Mouse (Mus musculus) CH12.LX (cell line): ENCODE data around the gene Larp1. TPM values are rescaled to one million over a fixed set of nuclear protein-coding genes. Genes with fewer than 3 reads are reported as not detected.
A peak's percentile ranks its signal among the peaks of the same experiment; 100 is the strongest.

Source experiments
- DNase-seq: peaks from one replicate; pipeline ENCODE4 v3.0.0-alpha.2; 2013; ENCODE audit errors: extremely low read depth
- H3K27ac ChIP-seq: 2 replicates; pipeline ENCODE4 v1.5.1; 2012; ENCODE audit warnings: low read depth, mild to moderate bottlenecking, control low read depth, moderate library complexity; ENCODE audit not compliant: insufficient read depth
- H3K27me3 ChIP-seq: replicated peaks from 2 replicates; pipeline ENCODE3; 2012; ENCODE audit warnings: inconsistent platforms
- H3K36me3 ChIP-seq, 2 experiments: replicated peaks in 1 of 2; 2 replicates each; pipeline versions ENCODE3 to v1.6.1; 2012; ENCODE audit warnings: inconsistent platforms in 1 of 2, low read length in 1 of 2, mild to moderate bottlenecking in 1 of 2, mixed read lengths in 1 of 2, moderate library complexity in 1 of 2; ENCODE audit not compliant: control insufficient read depth in 1 of 2, insufficient read depth in 1 of 2
- H3K4me1 ChIP-seq, 2 experiments: 2 replicates each; pipeline ENCODE4 v1.6.1; 2012; ENCODE audit warnings: inconsistent platforms in 1 of 2, moderate library complexity in 1 of 2; ENCODE audit not compliant: insufficient read depth in 2 of 2, control insufficient read depth in 1 of 2
- H3K4me2 ChIP-seq: 2 replicates; pipeline ENCODE4 v1.6.1; 2012; ENCODE audit warnings: low read depth, mild to moderate bottlenecking, control low read depth; ENCODE audit not compliant: poor library complexity, insufficient read depth, severe bottlenecking
- H3K4me3 ChIP-seq, 3 experiments: fragments of 150-350 bp in 1 of 3; sonication (generic) in 1 of 3; replicated peaks in 1 of 3; 2 replicates each; pipeline versions ENCODE3 to v1.5.1; 2011 to 2012; ENCODE audit warnings: low read depth in 2 of 3, low read length in 2 of 3, mild to moderate bottlenecking in 2 of 3, moderate library complexity in 2 of 3, control low read depth in 1 of 3, improper control_type of control experiment in 1 of 3, inconsistent platforms in 1 of 3, mixed read lengths in 1 of 3; ENCODE audit not compliant: poor library complexity in 1 of 3
- H3K79me2 ChIP-seq: replicated peaks from 2 replicates; pipeline ENCODE4 v1.6.1; 2012; ENCODE audit warnings: mild to moderate bottlenecking, moderate library complexity; ENCODE audit not compliant: control insufficient read depth, poor library complexity, insufficient read depth, severe bottlenecking; ENCODE audit errors: extremely low read depth
- H3K9ac ChIP-seq: 2 replicates; pipeline ENCODE4 v1.6.1; 2012; ENCODE audit warnings: low read depth, mild to moderate bottlenecking, control low read depth, moderate library complexity; ENCODE audit not compliant: insufficient read depth
- H3K9me3 ChIP-seq: replicated peaks from 2 replicates; pipeline ENCODE3; 2012; ENCODE audit warnings: low read length, inconsistent platforms, mixed read lengths
- BHLHE40 ChIP-seq: IDR thresholded peaks from 2 replicates; pipeline ENCODE4 v1.6.1; 2011; ENCODE audit warnings: mild to moderate bottlenecking, low read depth, low read length, improper control_type of control experiment
- CHD1 ChIP-seq: IDR thresholded peaks from 2 replicates; pipeline ENCODE4 v1.6.1; 2012; ENCODE audit warnings: low read depth, low read length, improper control_type of control experiment, inconsistent platforms
- EP300 ChIP-seq: IDR thresholded peaks from 2 replicates; pipeline ENCODE4 v1.6.1; 2011; ENCODE audit warnings: low read length, improper control_type of control experiment
- ETS1 ChIP-seq: conservative IDR thresholded peaks from 2 replicates; pipeline ENCODE4 v1.6.1; 2012; ENCODE audit warnings: low read depth, mild to moderate bottlenecking, inconsistent platforms, low read length, improper control_type of control experiment, moderate library complexity
- HCFC1 ChIP-seq: IDR thresholded peaks from 2 replicates; pipeline ENCODE4 v1.6.1; 2012; ENCODE audit warnings: low read depth, mild to moderate bottlenecking, inconsistent platforms, low read length, improper control_type of control experiment
- IRF4 ChIP-seq: IDR thresholded peaks from 2 replicates; pipeline ENCODE4 v1.6.1; 2014; ENCODE audit warnings: low read depth, mild to moderate bottlenecking, inconsistent platforms, low read length, improper control_type of control experiment
- JUN ChIP-seq: IDR thresholded peaks from 2 replicates; pipeline ENCODE4 v1.6.1; 2011; ENCODE audit warnings: low read depth, mild to moderate bottlenecking, low read length, improper control_type of control experiment, moderate library complexity; ENCODE audit not compliant: insufficient read depth
- MAFK ChIP-seq: IDR thresholded peaks from 2 replicates; pipeline ENCODE4 v1.6.1; 2011; ENCODE audit warnings: low read length, improper control_type of control experiment; ENCODE audit not compliant: insufficient replicate concordance
- MAX ChIP-seq: IDR thresholded peaks from 2 replicates; pipeline ENCODE4 v1.6.1; 2011; ENCODE audit warnings: low read length, improper control_type of control experiment
- MYC ChIP-seq: IDR thresholded peaks from 2 replicates; pipeline ENCODE4 v1.6.1; 2011; ENCODE audit warnings: low read depth, mild to moderate bottlenecking, improper control_type of control experiment, low read length
- POLR2A ChIP-seq: IDR thresholded peaks from 2 replicates; pipeline ENCODE4 v1.6.1; 2011; ENCODE audit warnings: low read depth, mild to moderate bottlenecking, improper control_type of control experiment, low read length
- RAD21 ChIP-seq: IDR thresholded peaks from 2 replicates; pipeline ENCODE4 v1.6.1; 2011; ENCODE audit warnings: low read depth, mild to moderate bottlenecking, low read length, improper control_type of control experiment, moderate library complexity
- RCOR1 ChIP-seq: conservative IDR thresholded peaks from 2 replicates; pipeline ENCODE4 v1.6.1; 2012; ENCODE audit warnings: low read depth, mild to moderate bottlenecking, inconsistent platforms, low read length, improper control_type of control experiment
- SMC3 ChIP-seq: IDR thresholded peaks from 2 replicates; pipeline ENCODE4 v1.6.1; 2011; ENCODE audit warnings: low read depth, low read length, improper control_type of control experiment
- TCF12 ChIP-seq: IDR thresholded peaks from 2 replicates; pipeline ENCODE4 v1.6.1; 2014; ENCODE audit warnings: low read depth, mild to moderate bottlenecking, inconsistent platforms, low read length, improper control_type of control experiment
- UBTF ChIP-seq: IDR thresholded peaks from 2 replicates; pipeline ENCODE4 v1.6.1; 2012; ENCODE audit warnings: low read depth, mild to moderate bottlenecking, inconsistent platforms, low read length, improper control_type of control experiment, moderate library complexity
- USF1 ChIP-seq: IDR thresholded peaks from 2 replicates; pipeline ENCODE4 v1.6.1; 2014; ENCODE audit warnings: low read depth, mild to moderate bottlenecking, inconsistent platforms, low read length, improper control_type of control experiment
- ZNF384 ChIP-seq: IDR thresholded peaks from 2 replicates; pipeline ENCODE4 v1.6.1; 2012; ENCODE audit warnings: low read depth, low read length, improper control_type of control experiment, inconsistent platforms
- dilution Hi-C: fragments of 300-500 bp; cut with MboI; formaldehyde crosslinking; loops from 2 replicates; pipeline ENCODE4 v1.14.3; 2020; ENCODE audit warnings: low sequenced_read_pairs; ENCODE audit not compliant: extremely low pct_unique_long_range_greater_than_20kb, extremely low pct_ligation_motif_present
- in situ Hi-C: fragments of 300-500 bp; cut with MboI; formaldehyde crosslinking; loops from 3 replicates; pipeline ENCODE4 v1.14.3; 2019; ENCODE audit warnings: low sequenced_read_pairs, low pct_ligation_motif_present, low pct_unique_long_range_greater_than_20kb, mixed read lengths
- polyA plus RNA-seq: library from polyadenylated mRNA; unstranded; fragments of >175 nt; gene quantifications from 2 replicates; pipeline ENCODE4 v1.2.1, GENCODE M21; 2012; ENCODE audit warnings: low read depth; ENCODE audit not compliant: insufficient read length
- total RNA-seq, 2 experiments: library from RNA; depleted of rRNA; stranded (reverse); fragments of 300-350 nt in 1 of 2; fragments of >200 nt in 1 of 2; gene quantifications; 2 replicates each; pipeline ENCODE4 v1.2.3; 2012 to 2014

Gene Larp1
- total and polyA plus RNA-seq, 3 experiments, result 38.2 to 284 (median 94.1) TPM

DNA sequence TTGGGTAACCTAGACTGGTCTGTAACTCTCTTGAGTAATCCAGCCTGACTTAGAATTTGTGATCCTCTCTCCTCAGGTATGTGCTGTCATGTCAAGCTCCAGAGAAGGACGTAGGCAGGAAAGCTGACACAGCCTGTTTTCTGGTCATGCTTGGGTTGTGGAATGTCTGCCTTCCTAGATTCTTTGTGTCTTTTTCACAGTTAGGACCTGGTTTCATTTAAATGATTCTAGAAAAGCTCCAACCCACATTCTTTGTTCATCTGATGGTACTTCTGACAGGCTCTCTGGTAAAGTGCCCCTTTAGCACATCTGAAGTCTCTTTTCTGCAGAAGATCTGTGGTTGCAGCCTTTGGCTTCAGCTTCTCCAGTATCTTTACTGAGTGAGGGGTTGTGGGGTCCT, 15.4 kb downstream of the Larp1 start:
- peaks cover 2 to 60% of the 10 kb centered on the region in 2 experiments for H3K36me3 ChIP-seq
- H3K4me2 ChIP-seq, result no peak overlapping the region; the same call in 1 of the 2 replicates
- peaks cover 33 to 90% of the 10 kb centered on the region in 2 experiments for H3K4me1 ChIP-seq
- H3K79me2 ChIP-seq, result peaks cover 100% of the 10 kb centered on the region
- no peak; the same call in 1 of the 2 replicates for TF ChIP-seq POLR2A
- 0 out of 2 replicates have a peak, but pooled peaks have one; percentile 8 for TF ChIP-seq MAFK
- H3K27me3 ChIP-seq, result no peaks in the 10 kb centered on the region
- H3K4me3 ChIP-seq, result no peak overlapping the region
- dilution Hi-C loops (no loop called here), in situ Hi-C loops (no loop called here)
- H3K9ac ChIP-seq, result no peak overlapping the region; the same call in 1 of the 2 replicates
- no peak overlapping the region for H3K27ac ChIP-seq
- H3K9me3 ChIP-seq, result no peaks in the 10 kb centered on the region
- no peak for DNase-seq

DNA sequence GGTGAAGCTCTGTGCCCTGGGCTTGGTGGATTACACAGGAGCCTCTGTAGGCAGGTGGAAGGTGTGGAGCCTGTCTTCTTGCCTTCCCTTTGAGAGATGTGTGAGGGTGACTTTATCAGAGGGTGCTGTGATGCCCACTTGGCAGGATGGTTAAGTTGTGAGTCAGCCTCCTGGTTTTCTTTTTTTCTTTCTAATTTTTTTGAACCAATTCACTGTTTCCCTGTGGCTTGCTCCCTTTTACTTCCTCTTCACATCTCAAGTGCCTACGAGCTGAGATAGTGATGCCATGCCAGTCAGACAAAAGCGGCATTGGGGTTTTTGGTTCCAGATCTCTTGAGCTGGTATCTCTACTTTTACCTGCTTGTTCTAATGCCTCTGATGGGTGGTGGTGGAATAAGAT, 15.8 kb downstream of the Larp1 start:
- Histone ChIP-seq H3K9ac (no peak overlapping the region; the same call in 1 of the 2 replicates), H3K9me3 (no peaks in the 10 kb centered on the region), H3K4me1 (peaks cover 33 to 90% of the 10 kb centered on the region in 2 experiments), H3K4me3 (no peak overlapping the region), H3K79me2 (peaks cover 100% of the 10 kb centered on the region), H3K36me3 (peaks cover 2 to 62% of the 10 kb centered on the region in 2 experiments), H3K27ac (no peak overlapping the region), H3K27me3 (no peaks in the 10 kb centered on the region), H3K4me2 (no peak overlapping the region; the same call in 1 of the 2 replicates)
- dilution Hi-C loops (no loop called here), in situ Hi-C loops (no loop called here)
- no peak for DNase-seq
- TF ChIP-seq CHD1 (no peak), UBTF (0 out of 2 replicates have a peak, but pooled peaks have one; percentile 13), RCOR1 (no peak), ZNF384 (0 out of 2 replicates have a peak, but pooled peaks have one; percentile 25)

DNA sequence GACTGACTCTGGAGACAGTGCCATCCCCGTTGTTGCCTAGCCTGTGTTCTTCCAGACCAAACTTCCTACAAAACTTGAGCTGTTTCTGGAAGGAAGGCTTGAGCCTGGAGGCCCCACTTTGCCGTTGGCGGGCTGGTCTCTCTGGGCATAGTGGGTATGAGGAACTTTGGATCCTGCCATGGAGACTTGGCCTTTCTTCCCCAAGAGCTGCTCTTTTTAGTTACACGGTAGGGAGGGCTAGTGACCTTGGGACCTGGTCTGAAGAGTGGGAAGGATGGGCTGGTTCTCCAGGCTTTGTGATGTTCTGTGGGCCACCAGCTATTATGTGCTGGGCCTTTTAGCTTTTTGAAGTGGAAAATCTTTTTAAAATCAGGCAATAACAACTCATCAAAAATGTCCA, 17.0 kb downstream of the Larp1 start:
- no peak for TF ChIP-seq RCOR1
- no peak for TF ChIP-seq TCF12
- no peak for TF ChIP-seq EP300
- no peak for TF ChIP-seq RAD21
- TF ChIP-seq BHLHE40, result no peak
- no peak for TF ChIP-seq IRF4
- no peak for TF ChIP-seq HCFC1
- TF ChIP-seq MYC, result no peak
- TF ChIP-seq SMC3, result no peak
- TF ChIP-seq POLR2A, result no peak
- no peak for TF ChIP-seq JUN
- TF ChIP-seq USF1, result no peak
- no peak for TF ChIP-seq MAX
- TF ChIP-seq MAFK, result no peak
- TF ChIP-seq CHD1, result no peak; the same call in 1 of the 2 replicates
- TF ChIP-seq ETS1, result no peak
- Histone ChIP-seq H3K4me3 (no peak overlapping the region), H3K4me1 (peaks cover 35 to 90% of the 10 kb centered on the region in 2 experiments), H3K79me2 (peaks cover 100% of the 10 kb centered on the region), H3K27me3 (no peaks in the 10 kb centered on the region), H3K4me2 (peak overlapping the region; percentile 23; the same call in 1 of the 2 replicates), H3K9ac (no peak overlapping the region), H3K36me3 (peaks cover 2 to 65% of the 10 kb centered on the region in 2 experiments), H3K9me3 (no peaks in the 10 kb centered on the region), H3K27ac (no peak overlapping the region)
- dilution Hi-C loops (no loop called here), in situ Hi-C loops (no loop called here)
- no peak for DNase-seq
